Mouse (Mus musculus): ENCODE results near the gene Rasal1. TPM values are rescaled to one million over a fixed set of nuclear protein-coding genes. Genes with fewer than 3 reads are reported as not detected.

Rasal1 gene
- polyA plus RNA-seq, 1 experiment from 2014 or later, result 0.20 TPM

DNA sequence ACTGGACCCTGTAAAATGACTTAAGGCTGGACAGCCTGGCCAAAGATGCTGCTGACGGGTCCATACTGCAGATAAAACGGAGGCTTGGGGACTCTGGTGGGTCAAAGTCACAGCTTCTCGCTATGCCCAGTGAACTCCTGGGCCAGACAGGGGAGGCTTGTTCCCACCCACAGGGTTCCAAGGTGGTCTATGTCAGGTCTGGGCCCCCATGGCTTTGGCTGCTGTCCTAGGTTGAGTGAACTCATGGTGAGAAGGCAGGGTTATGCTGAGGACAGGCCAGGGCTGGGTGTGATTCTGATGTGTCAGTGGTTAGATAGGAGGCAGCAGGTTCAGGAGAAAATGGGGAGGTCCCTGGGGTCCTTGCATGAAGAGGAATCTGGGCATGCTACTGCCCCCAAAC is 55.0 kb downstream of the Rasal1 start:
- Histone ChIP-seq H3K9me3 (no peaks in the 10 kb centered on the region), H3K9ac (no peak overlapping the region), H3K4me3 (replicated peaks) (no peak overlapping the region), H3K27ac (no peak overlapping the region), H3K27me3 (peaks cover 42% of the 10 kb centered on the region), H3K4me2 (no peak overlapping the region), H3K36me3 (replicated peaks) (no peaks in the 10 kb centered on the region), H3K4me1 (peaks cover 31% of the 10 kb centered on the region)
- 83% methylated on average over 3 of the region's 3 CpGs for WGBS
- ATAC-seq (ENCODE audit: low FRiP score), result no peak

DNA sequence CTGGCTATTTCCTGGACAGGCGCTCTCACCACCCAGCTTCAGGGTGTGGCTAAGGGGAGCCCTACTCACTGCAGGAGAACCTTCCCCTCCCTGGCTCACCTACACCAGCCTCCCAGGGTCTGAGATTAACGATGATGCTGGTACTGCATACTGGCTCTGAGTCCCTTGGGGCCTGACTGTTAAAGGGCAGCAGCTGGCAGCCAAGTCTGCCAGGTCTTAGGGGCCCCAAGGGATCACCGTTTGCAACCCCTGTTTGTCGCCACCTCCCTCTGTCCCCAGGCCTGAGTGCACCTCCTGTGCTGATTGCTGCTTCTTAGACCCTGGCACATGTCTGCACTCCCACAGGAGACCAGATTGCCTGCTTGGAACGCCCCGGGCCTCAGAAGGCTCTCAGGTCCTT is 55.8 kb downstream of the Rasal1 start:
- ATAC-seq (ENCODE audit: low FRiP score), result no peak
- 56% methylated on average over 6 of the region's 6 CpGs for WGBS
- H3K4me2 ChIP-seq, result no peak overlapping the region
- peaks cover 25% of the 10 kb centered on the region for H3K4me1 ChIP-seq
- H3K36me3 ChIP-seq (replicated peaks), result no peaks in the 10 kb centered on the region
- H3K9me3 ChIP-seq, result no peaks in the 10 kb centered on the region
- no peak overlapping the region for H3K9ac ChIP-seq
- H3K27me3 ChIP-seq, result peaks cover 47% of the 10 kb centered on the region
- H3K27ac ChIP-seq, result no peak overlapping the region
- no peak overlapping the region for H3K4me3 ChIP-seq (replicated peaks)

DNA sequence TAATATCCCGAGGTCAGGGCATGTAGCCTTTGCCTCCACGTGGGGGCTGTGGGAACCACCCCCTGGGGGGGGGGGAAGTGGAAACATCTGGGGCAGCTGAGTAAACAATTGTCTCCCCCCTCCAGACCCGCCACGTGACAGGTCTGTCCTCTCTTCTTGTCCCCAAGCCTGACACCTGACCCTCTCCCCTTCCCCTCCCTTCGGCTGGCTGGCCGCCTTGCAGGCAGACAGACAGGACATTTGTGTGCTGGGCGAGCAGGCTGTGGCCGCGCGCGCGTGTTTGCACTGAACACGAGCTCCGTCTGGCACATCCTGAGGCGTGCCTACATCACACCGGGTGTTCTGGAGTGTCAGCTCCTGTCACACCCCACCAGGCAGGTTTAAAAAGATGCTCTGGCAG is 57.9 kb downstream of the Rasal1 start:
- peak overlapping the region; percentile 54 for H3K4me2 ChIP-seq
- no peak for ATAC-seq (ENCODE audit: low FRiP score)
- peaks cover 40% of the 10 kb centered on the region for H3K4me1 ChIP-seq
- 0 out of 2 replicates have a peak overlapping the region, but pooled peaks have one; percentile 31 for H3K27ac ChIP-seq
- H3K36me3 ChIP-seq (replicated peaks), result no peaks in the 10 kb centered on the region
- H3K9ac ChIP-seq, result peak overlapping the region; percentile 49
- peaks cover 52% of the 10 kb centered on the region for H3K27me3 ChIP-seq
- no peaks in the 10 kb centered on the region for H3K9me3 ChIP-seq
- 5% methylated on average over 14 of the region's 16 CpGs for WGBS
- H3K4me3 ChIP-seq (replicated peaks), result peak overlapping the region; percentile 27

DNA sequence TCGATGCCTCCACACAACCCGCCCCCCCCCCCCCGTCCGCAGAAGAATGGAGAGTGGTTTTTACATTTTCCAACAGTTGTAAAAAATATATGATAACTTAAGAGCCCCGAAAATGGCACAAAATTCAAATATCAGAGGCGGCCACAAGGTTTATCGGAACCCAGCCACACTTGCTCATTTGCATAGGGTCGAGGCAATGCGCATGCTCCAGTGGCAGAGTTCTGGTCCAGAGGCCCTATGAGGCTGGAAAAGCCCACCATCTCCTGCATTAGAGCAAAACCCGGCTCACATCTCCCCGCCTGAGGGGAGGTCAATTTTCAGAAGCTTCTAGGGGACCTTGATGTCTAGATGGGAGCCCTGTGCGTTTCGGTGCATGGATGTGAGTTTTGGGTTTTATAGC is 58.4 kb downstream of the Rasal1 start:
- Histone ChIP-seq H3K4me1 (peaks cover 44% of the 10 kb centered on the region), H3K4me3 (replicated peaks) (peak overlapping the region; percentile 27), H3K27ac (no peak overlapping the region), H3K36me3 (replicated peaks) (no peaks in the 10 kb centered on the region), H3K9me3 (no peaks in the 10 kb centered on the region), H3K27me3 (peaks cover 56% of the 10 kb centered on the region), H3K9ac (peak overlapping the region; percentile 49), H3K4me2 (peak overlapping the region; percentile 54)
- no peak for ATAC-seq (ENCODE audit: low FRiP score)
- WGBS, result 32% methylated on average over 13 of the region's 13 CpGs

DNA sequence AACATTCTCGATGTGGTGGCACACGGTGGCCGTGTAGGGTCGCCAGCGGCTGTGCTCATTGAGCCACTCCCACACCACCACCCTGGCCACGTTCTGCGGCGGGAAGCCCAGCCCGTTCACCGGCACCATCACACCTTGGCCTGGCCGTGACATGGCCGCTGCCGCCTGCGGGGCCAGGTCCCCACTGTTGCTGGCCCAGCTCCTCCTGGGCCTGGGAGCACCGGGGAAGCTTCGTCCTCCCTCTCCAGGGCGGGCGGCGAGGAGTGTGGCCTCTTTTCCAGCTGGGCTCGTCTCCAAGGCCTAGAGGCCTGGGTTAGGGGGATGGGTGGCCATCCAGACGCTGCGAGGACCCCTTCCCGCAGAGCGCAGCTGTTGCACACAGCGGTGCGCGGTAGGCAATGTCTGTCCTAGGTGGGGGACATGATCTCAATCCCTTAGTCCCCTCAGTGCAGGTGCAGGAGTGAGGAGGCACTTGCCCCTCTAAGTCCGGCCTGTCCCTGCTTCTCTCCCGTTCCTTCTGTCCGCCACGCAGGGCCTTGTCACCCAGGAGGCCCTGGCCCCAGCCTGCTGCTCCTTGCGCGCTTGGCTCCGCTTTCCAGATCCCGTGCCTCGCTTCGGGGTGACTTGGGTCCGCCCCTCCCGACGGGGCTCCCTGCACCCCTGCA is 61.7 kb downstream of the Rasal1 start:
- 1% methylated on average over 40 of the region's 40 CpGs for WGBS
- Histone ChIP-seq H3K9me3 (no peaks in the 10 kb centered on the region), H3K27me3 (peaks cover 84% of the 10 kb centered on the region), H3K4me1 (peaks cover 34% of the 10 kb centered on the region), H3K36me3 (replicated peaks) (no peaks in the 10 kb centered on the region), H3K9ac (peak overlapping the region; percentile 66), H3K4me3 (replicated peaks) (peak overlapping the region; percentile 64), H3K4me2 (peak overlapping the region; percentile 91), H3K27ac (peak overlapping the region; percentile 43)
- ATAC-seq (ENCODE audit: low FRiP score), result peak; percentile 10; the same call in 1 of the 2 replicates

DNA sequence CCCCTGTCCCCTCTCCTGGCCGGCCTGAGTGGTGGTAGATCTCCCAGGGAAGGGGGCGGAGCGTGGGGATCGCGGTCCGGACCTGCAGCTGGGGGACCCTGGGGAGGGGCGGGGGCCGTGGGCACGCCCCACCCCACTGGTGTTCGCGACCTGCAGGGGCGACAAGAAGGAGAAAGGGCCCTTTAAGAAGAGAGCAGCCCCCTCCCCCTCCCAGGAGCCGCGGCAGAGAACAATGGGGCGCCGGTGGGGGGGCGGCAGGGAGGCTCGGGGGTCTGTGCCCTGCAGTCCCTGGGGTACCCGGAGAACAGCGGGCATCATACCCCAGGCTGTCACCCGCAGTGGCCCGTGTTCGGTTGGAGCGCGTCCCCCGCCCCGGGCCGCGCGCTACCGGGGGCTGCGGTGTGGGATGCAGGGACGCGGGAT is 62.2 kb downstream of the Rasal1 start:
- peak overlapping the region; percentile 91 for H3K4me2 ChIP-seq
- WGBS, result under 1% methylated on average over 31 of the region's 34 CpGs
- ATAC-seq (ENCODE audit: low FRiP score), result peak; percentile 43
- peaks cover 86% of the 10 kb centered on the region for H3K27me3 ChIP-seq
- no peaks in the 10 kb centered on the region for H3K9me3 ChIP-seq
- H3K4me1 ChIP-seq, result peaks cover 34% of the 10 kb centered on the region
- no peaks in the 10 kb centered on the region for H3K36me3 ChIP-seq (replicated peaks)
- peak overlapping the region; percentile 64 for H3K4me3 ChIP-seq (replicated peaks)
- peak overlapping the region; percentile 43 for H3K27ac ChIP-seq
- H3K9ac ChIP-seq, result peak overlapping the region; percentile 66

DNA sequence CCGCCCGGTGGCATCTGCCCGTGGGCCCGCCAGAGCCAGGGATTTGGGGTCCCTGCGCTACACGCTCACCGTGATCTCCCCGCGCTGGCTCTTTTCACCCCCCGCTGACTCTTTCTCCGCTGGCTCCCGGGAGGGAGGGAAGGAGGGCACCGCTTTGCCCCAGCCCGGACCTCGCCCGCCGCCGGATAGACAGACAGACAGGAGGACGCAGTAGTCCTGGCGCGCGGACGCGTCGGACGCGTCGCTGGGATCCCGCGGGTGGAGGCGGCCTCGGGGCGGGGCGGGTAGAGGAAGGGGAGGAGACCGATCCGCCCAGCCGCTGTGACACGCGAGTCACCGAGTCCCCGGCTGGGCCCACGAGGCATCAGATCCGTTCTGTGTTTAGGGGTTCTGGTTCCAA is 62.8 kb downstream of the Rasal1 start:
- Histone ChIP-seq H3K36me3 (replicated peaks) (no peaks in the 10 kb centered on the region), H3K27me3 (peaks cover 90% of the 10 kb centered on the region), H3K4me1 (peaks cover 31% of the 10 kb centered on the region), H3K9me3 (no peaks in the 10 kb centered on the region), H3K4me3 (replicated peaks) (peak overlapping the region; percentile 64), H3K4me2 (peak overlapping the region; percentile 91), H3K27ac (peak overlapping the region; percentile 43; the same call in 1 of the 2 replicates), H3K9ac (peak overlapping the region; percentile 66)
- 1% methylated on average over 43 of the region's 43 CpGs for WGBS
- peak; percentile 41; the same call in 1 of the 2 replicates for ATAC-seq (ENCODE audit: low FRiP score)

DNA sequence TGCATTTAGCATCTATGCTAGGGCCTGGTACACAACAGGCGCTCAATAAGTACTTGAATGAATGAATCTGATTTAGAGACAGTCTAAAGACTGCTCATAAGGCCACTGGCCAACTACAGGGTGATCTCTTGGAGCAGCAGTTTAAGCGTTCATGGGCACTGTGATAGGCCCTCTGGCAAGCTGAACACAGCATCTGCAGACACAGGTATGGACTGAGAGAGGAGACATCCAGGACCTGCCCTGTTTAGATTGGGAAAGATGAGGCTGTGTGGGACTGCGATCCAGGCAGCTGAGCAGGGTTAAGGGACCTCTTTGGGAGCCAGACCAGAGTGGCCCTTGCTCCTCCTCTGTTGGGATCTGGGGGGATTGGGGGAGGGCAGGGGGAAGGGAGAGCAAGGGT is 63.2 kb downstream of the Rasal1 start, which contains the start of gene Dtx1:
Gene Dtx1, minus strand, starts transcription at position 101 of the 400 bp plus-strand sequence.
- Histone ChIP-seq H3K27ac (peak within 1 kb of the TSS; percentile 43), H3K36me3 (replicated peaks) (no peaks in the 10 kb centered on the region), H3K9me3 (no peaks in the 10 kb centered on the region), H3K27me3 (peaks cover 91% of the 10 kb centered on the region), H3K9ac (peak within 1 kb of the TSS; percentile 66), H3K4me2 (peak within 1 kb of the TSS; percentile 91), H3K4me3 (replicated peaks) (peak within 1 kb of the TSS; percentile 64), H3K4me1 (peaks cover 27% of the 10 kb centered on the region)
- no peak for ATAC-seq (ENCODE audit: low FRiP score)
- 26% methylated on average over 3 of the region's 3 CpGs for WGBS

DNA sequence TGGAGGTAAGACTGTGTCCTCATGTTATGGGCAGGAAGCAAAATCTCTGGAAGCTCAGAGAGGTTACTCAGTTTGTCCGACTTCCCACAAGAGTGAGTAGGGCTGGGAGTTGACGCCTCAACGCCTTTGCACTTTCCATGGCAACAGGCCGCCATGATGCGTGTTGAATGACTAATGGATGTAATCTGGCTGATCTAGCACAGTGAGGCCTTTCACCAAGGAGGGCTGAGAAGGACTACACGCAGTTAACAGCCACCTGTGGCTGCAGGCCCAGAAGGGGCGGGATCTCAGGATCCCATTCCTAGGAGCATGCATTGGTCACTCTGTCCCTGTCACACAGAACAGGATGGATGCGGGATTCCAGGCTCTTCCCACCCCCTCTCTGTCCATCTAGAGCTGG is 64.1 kb downstream of the Rasal1 start:
- Histone ChIP-seq H3K4me3 (replicated peaks) (no peak overlapping the region), H3K27ac (no peak overlapping the region), H3K9ac (no peak overlapping the region), H3K27me3 (peaks cover 91% of the 10 kb centered on the region), H3K4me2 (no peak overlapping the region), H3K9me3 (no peaks in the 10 kb centered on the region), H3K4me1 (peaks cover 23% of the 10 kb centered on the region), H3K36me3 (replicated peaks) (no peaks in the 10 kb centered on the region)
- 75% methylated on average over 8 of the region's 8 CpGs for WGBS
- no peak for ATAC-seq (ENCODE audit: low FRiP score)

DNA sequence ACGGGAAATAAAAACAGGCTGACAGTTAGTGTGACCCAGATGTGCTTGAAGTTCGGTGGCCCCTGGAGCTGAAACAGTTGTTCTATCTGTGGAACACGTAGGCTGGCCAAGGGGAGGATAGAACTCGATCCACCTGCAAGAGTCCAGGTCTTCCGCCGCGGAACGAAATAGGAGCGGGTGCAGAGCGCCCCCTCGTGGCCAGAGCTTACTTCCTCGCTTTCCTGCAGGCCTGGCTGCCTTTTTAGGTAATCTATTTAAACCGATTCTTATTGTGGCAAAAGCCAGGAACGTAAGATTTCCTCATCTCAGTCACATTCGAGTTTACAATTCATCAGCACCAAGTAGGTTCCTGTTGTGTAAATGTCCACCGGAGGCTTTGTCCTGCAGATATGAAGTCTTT is 65.7 kb downstream of the Rasal1 start:
- Histone ChIP-seq H3K4me1 (peaks cover 25% of the 10 kb centered on the region), H3K27me3 (peaks cover 75% of the 10 kb centered on the region), H3K4me3 (replicated peaks) (no peak overlapping the region), H3K9me3 (no peaks in the 10 kb centered on the region), H3K9ac (no peak overlapping the region), H3K27ac (no peak overlapping the region), H3K4me2 (0 out of 2 replicates have a peak overlapping the region, but pooled peaks have one; percentile 6), H3K36me3 (replicated peaks) (no peaks in the 10 kb centered on the region)
- no peak for ATAC-seq (ENCODE audit: low FRiP score)
- WGBS, result 3% methylated on average over 16 of the region's 16 CpGs

DNA sequence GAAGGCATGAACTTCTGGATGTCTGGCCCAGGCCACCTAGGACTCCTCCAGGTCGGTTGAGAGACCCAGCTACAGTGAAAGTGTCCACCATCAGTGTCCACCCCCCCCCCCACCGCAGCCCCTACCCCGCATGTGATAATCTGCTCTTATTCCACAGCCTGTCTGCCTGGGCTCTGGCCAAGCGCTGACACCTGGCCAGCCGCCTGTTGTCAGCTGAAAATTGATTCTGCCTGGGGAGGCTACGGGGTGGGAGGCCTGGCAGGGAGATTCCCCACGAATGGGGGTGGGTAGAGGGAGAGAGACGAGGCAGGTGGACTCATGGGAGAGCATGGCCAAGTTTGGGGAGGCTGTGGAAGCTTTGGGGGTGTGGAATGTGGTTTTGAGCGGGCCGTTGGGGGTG is 68.5 kb downstream of the Rasal1 start:
- H3K9ac ChIP-seq, result no peak overlapping the region
- H3K4me2 ChIP-seq, result no peak overlapping the region
- peaks cover 47% of the 10 kb centered on the region for H3K27me3 ChIP-seq
- H3K27ac ChIP-seq, result no peak overlapping the region
- H3K4me3 ChIP-seq (replicated peaks), result no peak overlapping the region
- peaks cover 4% of the 10 kb centered on the region; the same call in 1 of the 2 replicates for H3K4me1 ChIP-seq
- H3K36me3 ChIP-seq (replicated peaks), result no peaks in the 10 kb centered on the region
- H3K9me3 ChIP-seq, result no peaks in the 10 kb centered on the region
- no peak for ATAC-seq (ENCODE audit: low FRiP score)
- 79% methylated on average over 10 of the region's 10 CpGs for WGBS

DNA sequence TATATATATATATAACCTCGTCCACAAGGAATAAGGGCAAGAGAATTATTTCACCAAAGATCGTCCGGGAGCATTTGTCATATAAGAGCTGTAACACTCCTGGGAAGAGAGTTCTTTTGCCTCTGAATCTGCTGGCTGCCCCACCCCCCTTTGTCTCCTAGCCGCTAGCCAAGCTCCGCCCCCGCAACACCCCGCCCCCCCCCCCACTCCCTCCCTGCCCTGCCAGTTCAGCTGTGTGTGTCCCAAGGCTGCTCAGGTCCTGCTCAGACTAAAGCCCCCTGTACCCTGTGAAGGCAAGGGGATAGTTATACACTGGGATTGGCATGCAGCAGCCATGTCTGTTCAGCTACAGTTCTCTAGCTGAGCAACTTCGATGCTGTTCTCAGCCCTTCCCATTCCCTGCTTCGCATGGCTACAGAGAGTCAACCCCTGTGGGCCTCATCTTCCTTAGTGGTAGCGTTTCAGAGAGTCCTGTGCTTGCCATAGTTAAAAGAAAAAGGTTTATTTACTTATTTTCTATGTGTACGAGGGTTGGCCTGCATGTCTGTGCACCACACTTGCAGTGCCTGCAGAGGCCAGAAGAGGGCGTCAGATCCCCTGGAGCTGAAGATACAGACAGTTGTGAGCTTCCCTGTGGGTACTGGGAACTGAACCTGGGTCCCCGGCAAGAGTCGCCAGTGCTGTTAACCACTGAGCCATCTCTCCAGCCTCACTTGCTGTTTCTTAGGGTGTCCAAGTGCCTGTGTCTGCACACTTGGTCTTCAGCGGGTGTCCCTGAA is 70.2 kb downstream of the Rasal1 start:
- Histone ChIP-seq H3K9me3 (no peaks in the 10 kb centered on the region), H3K4me1 (peaks cover 4% of the 10 kb centered on the region; the same call in 1 of the 2 replicates), H3K27ac (no peak overlapping the region), H3K9ac (no peak overlapping the region), H3K36me3 (replicated peaks) (no peaks in the 10 kb centered on the region), H3K4me3 (replicated peaks) (no peak overlapping the region), H3K4me2 (no peak overlapping the region), H3K27me3 (peaks cover 31% of the 10 kb centered on the region)
- no peak for ATAC-seq (ENCODE audit: low FRiP score)
- WGBS, result 68% methylated on average over 12 of the region's 15 CpGs
